Mouse (Mus musculus): Measurements from ENCODE around the gene Nfatc2.

The Nfatc2 gene

GRCm38 (mm10) chr2:168489953-168490352 lies 111.5 kb downstream of the Nfatc2 start:
- DNase-seq (ENCODE audit: low spot score in 2 of 2) = no peak

- no peak for DNase-seq (ENCODE audit: low spot score in 2 of 2)
Observed at GRCm38 (mm10) chr2:168488158-168488925, 113.1 kb downstream of the Nfatc2 start.

GRCm38 (mm10) chr2:168481121-168481520 lies 120.3 kb downstream of the Nfatc2 start:
- DNase-seq (ENCODE audit: low spot score in 2 of 2) = no peak

GRCm38 (mm10) chr2:168480692-168481091 lies 120.8 kb downstream of the Nfatc2 start:
- DNase-seq (ENCODE audit: low spot score in 2 of 2) = no peak

- peak; percentile 72 to 84 for DNase-seq (ENCODE audit: low spot score in 2 of 2)
Observed at GRCm38 (mm10) chr2:168479930-168480329, 121.5 kb downstream of the Nfatc2 start.

GRCm38 (mm10) chr2:168478431-168478830 lies 123.0 kb downstream of the Nfatc2 start:
- DNase-seq (ENCODE audit: low spot score in 2 of 2) = no peak

- no peak for DNase-seq (ENCODE audit: low spot score in 2 of 2)
Observed at GRCm38 (mm10) chr2:168473496-168473895, 128.0 kb downstream of the Nfatc2 start.

- peak; percentile 21 to 47 for DNase-seq (ENCODE audit: low spot score in 2 of 2)
Observed at GRCm38 (mm10) chr2:168472899-168473298, 128.6 kb downstream of the Nfatc2 start.

GRCm38 (mm10) chr2:168469032-168469431 lies 132.4 kb downstream of the Nfatc2 start:
- peak; percentile 79 to 83 for DNase-seq (ENCODE audit: low spot score in 2 of 2)

- DNase-seq (ENCODE audit: low spot score in 2 of 2) = no peak
Observed at GRCm38 (mm10) chr2:168467166-168467565, 134.3 kb downstream of the Nfatc2 start.

- no peak for DNase-seq (ENCODE audit: low spot score in 2 of 2)
Observed at GRCm38 (mm10) chr2:168466066-168466465, 135.4 kb downstream of the Nfatc2 start.

- DNase-seq (ENCODE audit: low spot score in 2 of 2) = no peak
Observed at GRCm38 (mm10) chr2:168465646-168466045, 135.8 kb downstream of the Nfatc2 start.

- no peak for DNase-seq (ENCODE audit: low spot score in 2 of 2)
Observed at GRCm38 (mm10) chr2:168461865-168462264, 139.6 kb downstream of the Nfatc2 start.

GRCm38 (mm10) chr2:168459627-168460026 lies 141.8 kb downstream of the Nfatc2 start:
- no peak for DNase-seq (ENCODE audit: low spot score in 2 of 2)

GRCm38 (mm10) chr2:168458583-168458982 lies 142.9 kb downstream of the Nfatc2 start:
- DNase-seq (ENCODE audit: low spot score in 2 of 2) = no peak

GRCm38 (mm10) chr2:168451714-168452708 lies 149.4 kb downstream of the Nfatc2 start:
- DNase-seq (ENCODE audit: low spot score in 2 of 2) = no peak

GRCm38 (mm10) chr2:168450977-168451376 lies 150.5 kb downstream of the Nfatc2 start:
- DNase-seq (ENCODE audit: low spot score in 2 of 2) = no peak

- no peak for DNase-seq (ENCODE audit: low spot score in 2 of 2)
Observed at GRCm38 (mm10) chr2:168448054-168448453, 153.4 kb downstream of the Nfatc2 start.

GRCm38 (mm10) chr2:168447601-168448000 lies 153.9 kb downstream of the Nfatc2 start:
- DNase-seq (ENCODE audit: low spot score in 2 of 2) = no peak

GRCm38 (mm10) chr2:168445211-168445810 lies 156.1 kb downstream of the Nfatc2 start:
- DNase-seq (ENCODE audit: low spot score in 2 of 2) = peak; percentile 47 to 73

- no peak for DNase-seq (ENCODE audit: low spot score in 2 of 2)
Observed at GRCm38 (mm10) chr2:168444126-168444525, 157.3 kb downstream of the Nfatc2 start.

- no peak for DNase-seq (ENCODE audit: low spot score in 2 of 2)
Observed at GRCm38 (mm10) chr2:168441494-168441893, 160.0 kb downstream of the Nfatc2 start.

Data from right cerebral cortex, adult 2 months (tissue).